Mouse (Mus musculus) ES-E14 (cell line): ENCODE results near the gene Slit3.

Source experiments
- HCFC1 ChIP-seq: IDR thresholded peaks from 2 replicates; pipeline ENCODE4 v1.6.1; 2012; ENCODE audit warnings: low read length, inconsistent platforms, borderline replicate concordance; ENCODE audit not compliant: insufficient read depth
- MAFK ChIP-seq: IDR thresholded peaks from 2 replicates; pipeline ENCODE4 v1.6.1; 2014; ENCODE audit warnings: mild to moderate bottlenecking, low read depth, low read length, inconsistent platforms; ENCODE audit not compliant: insufficient read depth
- ZC3H11A ChIP-seq: IDR thresholded peaks from 2 replicates; pipeline ENCODE4 v1.6.1; 2012; ENCODE audit warnings: low read depth, mild to moderate bottlenecking, inconsistent platforms, low read length, borderline replicate concordance

- TF ChIP-seq MAFK (no peak), HCFC1 (no peak), ZC3H11A (no peak)
These were observed 61.9 kb downstream of the Slit3 start for GRCm38 (mm10) chr11:35182887-35183286.
